Mouse (Mus musculus) layer of hippocampus, postnatal 36 days (tissue): ENCODE measurements around the gene Dnmt1. TPM values are rescaled to one million over a fixed set of nuclear protein-coding genes. Genes with fewer than 3 reads are reported as not detected.

Experiments used
- DNase-seq, 2 experiments: peaks; one replicate each; pipeline ENCODE4 v3.0.0; 2022
- microRNA-seq, 2 experiments: library from miRNA; unstranded; fragments of <30 nt; microRNA quantifications; one replicate each; pipeline ENCODE4 v1.2.0; 2021
- total RNA-seq, 2 experiments: library from RNA; stranded (reverse); gene quantifications; 2 replicates each; pipeline ENCODE4 v1.2.3; 2021

The Dnmt1 gene
- total RNA-seq, 2 experiments from 2014 or later: 34.0 to 35.1 TPM

- DNase-seq: no peak
Observed at GRCm38 (mm10) chr9:20878710-20879065, 81.0 kb downstream of the Dnmt1 start.

- DNase-seq: peak; percentile 99 to 100
Observed at GRCm38 (mm10) chr9:20878041-20878709, 81.5 kb downstream of the Dnmt1 start.

- no peak for DNase-seq
Observed at GRCm38 (mm10) chr9:20877118-20878040, 82.3 kb downstream of the Dnmt1 start.

GRCm38 (mm10) chr9:20876318-20877117 is 83.2 kb downstream of the Dnmt1 start:
- no peak for DNase-seq

- DNase-seq: no peak
Observed at GRCm38 (mm10) chr9:20875021-20875790, 84.5 kb downstream of the Dnmt1 start.

GRCm38 (mm10) chr9:20873521-20873920 is 86.2 kb downstream of the Dnmt1 start:
- no peak for DNase-seq

GRCm38 (mm10) chr9:20872991-20873390 is 86.7 kb downstream of the Dnmt1 start:
- no peak for DNase-seq

GRCm38 (mm10) chr9:20870211-20871173 is 89.2 kb downstream of the Dnmt1 start:
- DNase-seq: no peak

- DNase-seq: no peak
Observed at GRCm38 (mm10) chr9:20869246-20869645, 90.4 kb downstream of the Dnmt1 start.

GRCm38 (mm10) chr9:20868448-20869001 is 91.2 kb downstream of the Dnmt1 start, which contains the start of gene A230050P20Rik:
Gene A230050P20Rik, plus strand, starts transcription at chr9:20868642.
- DNase-seq: peak; percentile 76 to 79

GRCm38 (mm10) chr9:20866879-20867278 is 92.8 kb downstream of the Dnmt1 start:
- no peak for DNase-seq

GRCm38 (mm10) chr9:20862225-20862624 is 97.5 kb downstream of the Dnmt1 start:
- no peak for DNase-seq

GRCm38 (mm10) chr9:20861821-20862220 is 97.9 kb downstream of the Dnmt1 start:
- DNase-seq: no peak

- DNase-seq: no peak
Observed at GRCm38 (mm10) chr9:20859926-20860325, 99.8 kb downstream of the Dnmt1 start.

Small RNA genes lying within 50 kb of the gene (microRNA-seq; reads per million reads assigned to microRNA genes)
- 0.21 to 0.30 reads per million in 2 experiments for gene Mir7081

Other genes starting within 250 kb of the Dnmt1 start
- 10 to 100 TPM; 36.1 to 39.1 TPM for gene Olfm2, start 213.5 kb downstream of the Dnmt1 start, total RNA-seq
- gene Col5a3, start 144.8 kb downstream of the Dnmt1 start, total RNA-seq: 1 to 10 TPM; 1.3 to 2.0 TPM
- gene Rdh8, start 141.4 kb downstream of the Dnmt1 start, total RNA-seq: not detected
- 10 to 100 TPM; 68.4 to 69.6 TPM for gene A230050P20Rik, start 91.2 kb downstream of the Dnmt1 start, total RNA-seq
- gene Angptl6, start 80.2 kb downstream of the Dnmt1 start, total RNA-seq: 1 to 10 TPM; 9.8 to 9.9 TPM
- 10 to 100 TPM; 19.8 to 24.9 TPM for gene Ppan, start 71.7 kb downstream of the Dnmt1 start, total RNA-seq
- gene Eif3g, start 61.3 kb downstream of the Dnmt1 start, total RNA-seq: 100 to 1,000 TPM; 120 to 127 TPM
- gene S1pr2, start 16.9 kb upstream of the Dnmt1 start, total RNA-seq: 1 to 10 TPM; 1.2 to 2.8 TPM
- 10 to 100 TPM; 61.1 to 65.8 TPM for gene Mrpl4, start 42.9 kb upstream of the Dnmt1 start, total RNA-seq
- gene Icam1, start 56.1 kb upstream of the Dnmt1 start, total RNA-seq: 1 to 10 TPM; 1.9 to 3.6 TPM
- gene Icam4, start 69.5 kb upstream of the Dnmt1 start, total RNA-seq: 1 to 10 TPM in 1 of 2 experiments, under 1 TPM in 1; 0.63 to 1.2 TPM
- 100 to 1,000 TPM; 360 to 373 TPM for gene Icam5, start 72.2 kb upstream of the Dnmt1 start, total RNA-seq
- gene Zglp1, start 107.2 kb upstream of the Dnmt1 start, total RNA-seq: not detected
- 1 to 10 TPM; 2.5 to 2.9 TPM for gene Gm49373, start 113.2 kb upstream of the Dnmt1 start, total RNA-seq
- gene Fdx1l, start 113.7 kb upstream of the Dnmt1 start, total RNA-seq: 10 to 100 TPM; 56.0 to 64.5 TPM
- 1 to 10 TPM; 4.8 to 5.0 TPM for gene Gm38431, start 132.1 kb upstream of the Dnmt1 start, total RNA-seq
- gene Raver1, start 132.1 kb upstream of the Dnmt1 start, total RNA-seq: 10 to 100 TPM; 29.9 to 31.5 TPM
- 10 to 100 TPM; 14.6 to 18.0 TPM for gene Tyk2, start 171.4 kb upstream of the Dnmt1 start, total RNA-seq
- 100 to 1,000 TPM; 142 to 150 TPM for gene Cdc37, start 190.1 kb upstream of the Dnmt1 start, total RNA-seq
- 10 to 100 TPM; 84.2 to 86.8 TPM for gene Pde4a, start 205.8 kb upstream of the Dnmt1 start, total RNA-seq